Mouse (Mus musculus) inflammation-experienced regulatory T-cells, adult 6 months (primary cell): Measurements from ENCODE around the gene Dnajc5g. TPM values are rescaled to one million over a fixed set of nuclear protein-coding genes. Genes with fewer than 3 reads are reported as not detected.

Experiments used
- ATAC-seq: one replicate; pipeline ENCODE4 v1.8.0; 2017
- polyA plus RNA-seq, 3 experiments: library from polyadenylated mRNA; unstranded; fragments of 100-300 nt; shearing (Covaris generic); gene quantifications; one replicate each; pipeline ENCODE4 v1.2.1; 2017

The Dnajc5g gene
- polyA plus RNA-seq = not detected

- no peak for ATAC-seq
Measured at GRCm38 (mm10) chr5:31105814-31106335, at the start of gene Dnajc5g. Gene Dnajc5g (plus strand): TSS chr5:31106285.

- no peak for ATAC-seq
Measured at GRCm38 (mm10) chr5:31069810-31070209, 36.3 kb upstream of the Dnajc5g start.

GRCm38 (mm10) chr5:31071059-31071458 lies 35.0 kb upstream of the Dnajc5g start:
- ATAC-seq = no peak

GRCm38 (mm10) chr5:31071821-31072220 lies 34.3 kb upstream of the Dnajc5g start:
- ATAC-seq = no peak

GRCm38 (mm10) chr5:31073176-31073575 lies 32.9 kb upstream of the Dnajc5g start:
- no peak for ATAC-seq

GRCm38 (mm10) chr5:31076346-31076745 lies 29.7 kb upstream of the Dnajc5g start:
- no peak for ATAC-seq

- no peak for ATAC-seq
Measured at GRCm38 (mm10) chr5:31080059-31080794, 25.9 kb upstream of the Dnajc5g start.

- ATAC-seq = no peak
Measured at GRCm38 (mm10) chr5:31080795-31081164, 25.3 kb upstream of the Dnajc5g start.

- peak; percentile 35 for ATAC-seq
Measured at GRCm38 (mm10) chr5:31081386-31081785, 24.7 kb upstream of the Dnajc5g start.

- no peak for ATAC-seq
Measured at GRCm38 (mm10) chr5:31082355-31082754, 23.7 kb upstream of the Dnajc5g start.

- ATAC-seq = no peak
Measured at GRCm38 (mm10) chr5:31082935-31083625, 23.0 kb upstream of the Dnajc5g start.

- ATAC-seq = peak; percentile 50
Measured at GRCm38 (mm10) chr5:31083949-31084348, 22.1 kb upstream of the Dnajc5g start.

GRCm38 (mm10) chr5:31086606-31087005 lies 19.5 kb upstream of the Dnajc5g start:
- no peak for ATAC-seq

GRCm38 (mm10) chr5:31087131-31087530 lies 19.0 kb upstream of the Dnajc5g start:
- ATAC-seq = no peak

- no peak for ATAC-seq
Measured at GRCm38 (mm10) chr5:31092231-31092975, 13.7 kb upstream of the Dnajc5g start.

- no peak for ATAC-seq
Measured at GRCm38 (mm10) chr5:31093151-31094041, 12.7 kb upstream of the Dnajc5g start.

- peak; percentile 35 for ATAC-seq
Measured at GRCm38 (mm10) chr5:31094100-31094798, 11.8 kb upstream of the Dnajc5g start.

- peak; percentile 80 for ATAC-seq
Measured at GRCm38 (mm10) chr5:31094799-31095691, 11.0 kb upstream of the Dnajc5g start.

- ATAC-seq = no peak
Measured at GRCm38 (mm10) chr5:31095711-31096480, 10.2 kb upstream of the Dnajc5g start.
